Mouse (Mus musculus): ENCODE results near the gene Gm42372. TPM values are rescaled to one million over a fixed set of nuclear protein-coding genes. Genes with fewer than 3 reads are reported as not detected.

Gm42372 gene
- 0.08 and 0.12 TPM in 2 replicates for polyA plus RNA-seq (2014; fragmentation: Nextera tagmentation; extraction: Ambion mirVana)

- ATAC-seq (ENCODE audit: insufficient number of reproducible peaks, insufficient read depth, low FRiP score, low read depth), result no peak
- H3K4me3 ChIP-seq (ENCODE audit: control insufficient read depth in 1 of 2, insufficient read depth in 1 of 2, low read depth in 1 of 2, low read length in 2 of 2), result no peak within 1 kb of the TSS
Measured at GRCm38 (mm10) chr7:16982859-16983568, at the start of gene Gm42372. Gene Gm42372, plus strand, starts transcription at chr7:16983086.

GRCm38 (mm10) chr7:16937312-16937711 lies 45.6 kb upstream of the Gm42372 start:
- Histone ChIP-seq H3K9ac (ENCODE audit: low read length) (no peak overlapping the region), H3K9me3 (ENCODE audit: control insufficient read depth, low read length) (no peaks in the 10 kb centered on the region), H3K27ac (replicated peaks in 1 of 2; ENCODE audit: control insufficient read depth in 1 of 2, insufficient read depth in 1 of 2, low read depth in 2 of 2, low read length in 2 of 2) (no peak overlapping the region), H3K4me3 (ENCODE audit: control insufficient read depth in 1 of 2, insufficient read depth in 1 of 2, low read depth in 1 of 2, low read length in 2 of 2) (no peak overlapping the region), H3K4me1 (ENCODE audit: control insufficient read depth in 2 of 2, insufficient read depth in 2 of 2, low read length in 2 of 2) (peaks cover 6 to 12% of the 10 kb centered on the region in 2 experiments; a peak in 3 of 4 replicates), H3K36me3 (ENCODE audit: control insufficient read depth, insufficient read depth, low read length) (no peaks in the 10 kb centered on the region), H3K27me3 (ENCODE audit: control insufficient read depth, insufficient read depth, low read length) (no peaks in the 10 kb centered on the region), H3K4me2 (ENCODE audit: low read length) (no peak overlapping the region)
- no peak for ATAC-seq (ENCODE audit: insufficient number of reproducible peaks, insufficient read depth, low FRiP score, low read depth)
- 41% methylated on average over 4 of the region's 4 CpGs for WGBS

More at GRCm38 (mm10) chr7:16982859-16983568, at the start of gene Gm42372:
- H3K27ac ChIP-seq (replicated peaks in 1 of 2; ENCODE audit: control insufficient read depth in 1 of 2, insufficient read depth in 1 of 2, low read depth in 2 of 2, low read length in 2 of 2), result no peak within 1 kb of the TSS
- H3K36me3 ChIP-seq (ENCODE audit: control insufficient read depth, insufficient read depth, low read length), result no peaks in the 10 kb centered on the region
- 31% methylated on average over 26 of the region's 26 CpGs for WGBS
- peaks cover 7 to 19% of the 10 kb centered on the region in 2 experiments for H3K4me1 ChIP-seq (ENCODE audit: control insufficient read depth in 2 of 2, insufficient read depth in 2 of 2, low read length in 2 of 2)
- no peak within 1 kb of the TSS for H3K9ac ChIP-seq (ENCODE audit: low read length)
- H3K4me2 ChIP-seq (ENCODE audit: low read length), result peak within 1 kb of the TSS; percentile 27
- no peaks in the 10 kb centered on the region for H3K27me3 ChIP-seq (ENCODE audit: control insufficient read depth, insufficient read depth, low read length)
- H3K9me3 ChIP-seq (ENCODE audit: control insufficient read depth, low read length), result no peaks in the 10 kb centered on the region

GRCm38 (mm10) chr7:16938117-16938791 lies 44.6 kb upstream of the Gm42372 start:
- no peak overlapping the region for H3K9ac ChIP-seq (ENCODE audit: low read length)
- H3K4me3 ChIP-seq (ENCODE audit: control insufficient read depth in 1 of 2, insufficient read depth in 1 of 2, low read depth in 1 of 2, low read length in 2 of 2), result no peak overlapping the region
- H3K4me2 ChIP-seq (ENCODE audit: low read length), result no peak overlapping the region
- WGBS, result 72% methylated on average over 17 of the region's 17 CpGs
- peaks cover 6 to 12% of the 10 kb centered on the region in 2 experiments; a peak in 3 of 4 replicates for H3K4me1 ChIP-seq (ENCODE audit: control insufficient read depth in 2 of 2, insufficient read depth in 2 of 2, low read length in 2 of 2)
- no peaks in the 10 kb centered on the region for H3K9me3 ChIP-seq (ENCODE audit: control insufficient read depth, low read length)
- no peak for ATAC-seq (ENCODE audit: insufficient number of reproducible peaks, insufficient read depth, low FRiP score, low read depth)
- no peaks in the 10 kb centered on the region for H3K27me3 ChIP-seq (ENCODE audit: control insufficient read depth, insufficient read depth, low read length)
- H3K36me3 ChIP-seq (ENCODE audit: control insufficient read depth, insufficient read depth, low read length), result no peaks in the 10 kb centered on the region
- H3K27ac ChIP-seq (replicated peaks in 1 of 2; ENCODE audit: control insufficient read depth in 1 of 2, insufficient read depth in 1 of 2, low read depth in 2 of 2, low read length in 2 of 2), result no peak overlapping the region

- Histone ChIP-seq H3K27ac (replicated peaks in 1 of 2; ENCODE audit: control insufficient read depth in 1 of 2, insufficient read depth in 1 of 2, low read depth in 2 of 2, low read length in 2 of 2) (peak overlapping the region; percentile 10 to 30; a peak in 1 of 4 replicates), H3K9me3 (ENCODE audit: control insufficient read depth, low read length) (no peaks in the 10 kb centered on the region), H3K4me3 (ENCODE audit: control insufficient read depth in 1 of 2, insufficient read depth in 1 of 2, low read depth in 1 of 2, low read length in 2 of 2) (no peak overlapping the region), H3K27me3 (ENCODE audit: control insufficient read depth, insufficient read depth, low read length) (peaks cover 4% of the 10 kb centered on the region), H3K9ac (ENCODE audit: low read length) (no peak overlapping the region), H3K36me3 (ENCODE audit: control insufficient read depth, insufficient read depth, low read length) (no peaks in the 10 kb centered on the region), H3K4me1 (ENCODE audit: control insufficient read depth in 2 of 2, insufficient read depth in 2 of 2, low read length in 2 of 2) (peaks cover 11 to 17% of the 10 kb centered on the region in 2 experiments), H3K4me2 (ENCODE audit: low read length) (no peak overlapping the region)
- WGBS, result 23% methylated on average over 7 of the region's 7 CpGs
- ATAC-seq (ENCODE audit: insufficient number of reproducible peaks, insufficient read depth, low FRiP score, low read depth), result no peak
Measured at GRCm38 (mm10) chr7:16940292-16940691, 42.6 kb upstream of the Gm42372 start.

GRCm38 (mm10) chr7:16942861-16943260 lies 40.0 kb upstream of the Gm42372 start:
- H3K9me3 ChIP-seq (ENCODE audit: control insufficient read depth, low read length), result no peaks in the 10 kb centered on the region
- no peaks in the 10 kb centered on the region for H3K36me3 ChIP-seq (ENCODE audit: control insufficient read depth, insufficient read depth, low read length)
- no peak overlapping the region for H3K4me2 ChIP-seq (ENCODE audit: low read length)
- 69% methylated on average over 4 of the region's 4 CpGs for WGBS
- H3K27ac ChIP-seq (replicated peaks in 1 of 2; ENCODE audit: control insufficient read depth in 1 of 2, insufficient read depth in 1 of 2, low read depth in 2 of 2, low read length in 2 of 2), result no peak overlapping the region
- H3K4me1 ChIP-seq (ENCODE audit: control insufficient read depth in 2 of 2, insufficient read depth in 2 of 2, low read length in 2 of 2), result peaks cover 28 to 37% of the 10 kb centered on the region in 2 experiments
- peaks cover 29% of the 10 kb centered on the region for H3K27me3 ChIP-seq (ENCODE audit: control insufficient read depth, insufficient read depth, low read length)
- ATAC-seq (ENCODE audit: insufficient number of reproducible peaks, insufficient read depth, low FRiP score, low read depth), result no peak
- H3K9ac ChIP-seq (ENCODE audit: low read length), result no peak overlapping the region
- H3K4me3 ChIP-seq (ENCODE audit: control insufficient read depth in 1 of 2, insufficient read depth in 1 of 2, low read depth in 1 of 2, low read length in 2 of 2), result no peak overlapping the region

- ATAC-seq (ENCODE audit: insufficient number of reproducible peaks, insufficient read depth, low FRiP score, low read depth), result peak; percentile 79
- WGBS, result 18% methylated on average over 36 of the region's 36 CpGs
- H3K9ac ChIP-seq (ENCODE audit: low read length), result peak within 1 kb of the TSS; percentile 82
- peaks cover 36% of the 10 kb centered on the region for H3K27me3 ChIP-seq (ENCODE audit: control insufficient read depth, insufficient read depth, low read length)
- H3K9me3 ChIP-seq (ENCODE audit: control insufficient read depth, low read length), result no peaks in the 10 kb centered on the region
- H3K36me3 ChIP-seq (ENCODE audit: control insufficient read depth, insufficient read depth, low read length), result no peaks in the 10 kb centered on the region
- peak within 1 kb of the TSS; percentile 94 for H3K4me2 ChIP-seq (ENCODE audit: low read length)
- peak within 1 kb of the TSS; percentile 53 to 63 for H3K4me3 ChIP-seq (ENCODE audit: control insufficient read depth in 1 of 2, insufficient read depth in 1 of 2, low read depth in 1 of 2, low read length in 2 of 2)
- no peak within 1 kb of the TSS for H3K27ac ChIP-seq (replicated peaks in 1 of 2; ENCODE audit: control insufficient read depth in 1 of 2, insufficient read depth in 1 of 2, low read depth in 2 of 2, low read length in 2 of 2)
- peaks cover 35 to 49% of the 10 kb centered on the region in 2 experiments for H3K4me1 ChIP-seq (ENCODE audit: control insufficient read depth in 2 of 2, insufficient read depth in 2 of 2, low read length in 2 of 2)
Measured at GRCm38 (mm10) chr7:16944061-16944807, 38.7 kb upstream of the Gm42372 start, which contains the start of gene Pnmal2. Gene Pnmal2, plus strand, starts transcription at chr7:16944682.

GRCm38 (mm10) chr7:16944808-16945315 lies 38.0 kb upstream of the Gm42372 start:
- Histone ChIP-seq H3K4me3 (ENCODE audit: control insufficient read depth in 1 of 2, insufficient read depth in 1 of 2, low read depth in 1 of 2, low read length in 2 of 2) (peak overlapping the region; percentile 53 to 63), H3K36me3 (ENCODE audit: control insufficient read depth, insufficient read depth, low read length) (no peaks in the 10 kb centered on the region), H3K9ac (ENCODE audit: low read length) (peak overlapping the region; percentile 82), H3K4me2 (ENCODE audit: low read length) (peak overlapping the region; percentile 94), H3K27ac (replicated peaks in 1 of 2; ENCODE audit: control insufficient read depth in 1 of 2, insufficient read depth in 1 of 2, low read depth in 2 of 2, low read length in 2 of 2) (no peak overlapping the region), H3K9me3 (ENCODE audit: control insufficient read depth, low read length) (no peaks in the 10 kb centered on the region), H3K27me3 (ENCODE audit: control insufficient read depth, insufficient read depth, low read length) (peaks cover 42% of the 10 kb centered on the region), H3K4me1 (ENCODE audit: control insufficient read depth in 2 of 2, insufficient read depth in 2 of 2, low read length in 2 of 2) (peaks cover 34 to 51% of the 10 kb centered on the region in 2 experiments)
- WGBS, result 2% methylated on average over 22 of the region's 22 CpGs
- ATAC-seq (ENCODE audit: insufficient number of reproducible peaks, insufficient read depth, low FRiP score, low read depth), result no peak
